ENCODE assay signal across 26 mouse cellular contexts in the genomic region with DNA sequence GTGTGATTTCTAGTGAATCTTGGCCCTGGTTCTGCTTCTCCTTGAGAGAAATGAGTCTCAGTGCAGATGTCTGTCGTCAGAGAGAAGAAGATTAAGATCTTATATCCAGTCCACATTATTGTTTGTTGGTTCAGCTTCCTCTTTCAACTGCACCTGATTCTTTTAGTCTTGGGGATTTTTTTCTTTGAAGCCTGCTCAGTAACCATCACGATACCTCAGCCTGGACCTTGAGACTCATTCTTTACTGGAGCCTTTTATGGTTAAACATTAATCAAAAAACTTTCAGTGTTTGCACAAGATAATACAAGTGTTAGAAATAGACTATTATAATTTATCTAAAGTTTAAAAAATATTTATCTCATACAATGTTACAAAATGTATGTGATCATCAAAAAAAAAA. TPM values are rescaled to one million over a fixed set of nuclear protein-coding genes. Genes with fewer than 3 reads are reported as not detected.
DNase-seq lines count a peak whose midpoint lies in the region; ATAC-seq and TF ChIP-seq lines count a peak whose summit lies in the region.
"Had no signal": no experiment of that assay in that cellular context is flagged by ENCODE, and none has a peak within 500 bp of the region (broad histone marks: within the 10 kb centered on the region; RNA-seq: fewer than 3 reads in every experiment).

Gene Tinag, minus strand, starts transcription at position 210 of the 400 bp plus-strand sequence.

- H3K4me1 ChIP-seq in liver, adult 2 months (ENCODE audit: control insufficient read depth, insufficient read depth, low read length): peaks cover 4% of the 10 kb centered on the region; the same call in 1 of the 2 replicates
- H3K4me1 ChIP-seq in intestine, postnatal 0 days (replicated peaks; ENCODE audit: control insufficient read depth, insufficient read depth, low read length): peaks cover 5% of the 10 kb centered on the region; the same call in 1 of the 2 replicates
- peaks cover 4% of the 10 kb centered on the region; the same call in 1 of the 2 replicates for H3K4me1 ChIP-seq in small intestine, adult 2 months (ENCODE audit: control insufficient read depth, insufficient read depth, insufficient read length, low read length)
- H3K4me1 ChIP-seq: embryonic facial prominence, embryonic 12.5 days; hindbrain, embryonic 15.5 days; neural tube, embryonic 15.5 days had no signal

- no peak within 1 kb of the TSS for H3K9ac ChIP-seq in liver, adult 2 months (ENCODE audit: low read depth, low read length)
- no peak within 1 kb of the TSS for H3K9ac ChIP-seq in intestine, postnatal 0 days (ENCODE audit: low read depth, low read length)
- H3K9ac ChIP-seq: embryonic facial prominence, embryonic 12.5 days; hindbrain, embryonic 15.5 days; neural tube, embryonic 15.5 days had no signal

- POLR2A ChIA-PET in Patski (lab: Charles Lee): no interaction called here

- peak; percentile 53 for ATAC-seq in Patski
- peak; percentile 86 for ATAC-seq in intestine, postnatal 0 days
- ATAC-seq: forebrain, embryonic 14.5 days; midbrain, embryonic 16.5 days had no signal

- WGBS in liver, adult 2 months: 14% methylated on average over 2 of the region's 2 CpGs
- WGBS in intestine, postnatal 0 days: 31% methylated on average over 2 of the region's 2 CpGs
- WGBS in small intestine, adult 2 months: 13% methylated on average over 2 of the region's 2 CpGs

- no peaks in the 10 kb centered on the region for H3K79me2 ChIP-seq in liver, adult 2 months (ENCODE audit: control insufficient read depth, insufficient read depth, low read length)

- no peaks in the 10 kb centered on the region for H3K36me3 ChIP-seq in liver, adult 2 months (ENCODE audit: control insufficient read depth, insufficient read depth, low read length)
- H3K36me3 ChIP-seq in intestine, postnatal 0 days (ENCODE audit: control insufficient read depth, insufficient read depth): no peaks in the 10 kb centered on the region
- H3K36me3 ChIP-seq in small intestine, adult 2 months (ENCODE audit: control insufficient read depth, insufficient read depth, low read length): no peaks in the 10 kb centered on the region
- H3K36me3 ChIP-seq: embryonic facial prominence, embryonic 12.5 days; hindbrain, embryonic 15.5 days; neural tube, embryonic 15.5 days had no signal

- no peak for TF ChIP-seq CTCF in liver, adult 2 months (IDR thresholded peaks at IDR 0.05; ENCODE audit: low read depth, low read length)
- no peak for TF ChIP-seq CTCF in Patski (IDR thresholded peaks at IDR 0.05)
- TF ChIP-seq CTCF in intestine, postnatal 0 days (IDR thresholded peaks at IDR 0.05; ENCODE audit: low read depth): no peak
- TF ChIP-seq CTCF in small intestine, adult 2 months (IDR thresholded peaks at IDR 0.05; ENCODE audit: extremely low read depth, insufficient read length, insufficient replicate concordance, low read depth, low read length): no peak

- no peak within 1 kb of the TSS for H3K4me3 ChIP-seq in liver, adult 2 months (ENCODE audit: insufficient read depth, low read depth, low read length)
- peak within 1 kb of the TSS; percentile 33 for H3K4me3 ChIP-seq in intestine, postnatal 0 days (ENCODE audit: low read depth, low read length)
- H3K4me3 ChIP-seq in small intestine, adult 2 months (ENCODE audit: low read depth, low read length): peak within 1 kb of the TSS; percentile 42
- H3K4me3 ChIP-seq: embryonic facial prominence, embryonic 12.5 days; erythroblast, embryonic 14.5 days; heart, adult 2 months; hindbrain, embryonic 15.5 days; neural tube, embryonic 15.5 days had no signal

- no peaks in the 10 kb centered on the region for H3K9me3 ChIP-seq in intestine, postnatal 0 days (ENCODE audit: control insufficient read depth)
- H3K9me3 ChIP-seq: embryonic facial prominence, embryonic 12.5 days; hindbrain, embryonic 15.5 days; neural tube, embryonic 15.5 days had no signal

- no peak within 1 kb of the TSS for H3K27ac ChIP-seq in liver, adult 2 months (replicated peaks; ENCODE audit: insufficient read depth, low read depth, low read length)
- peak within 1 kb of the TSS; percentile 87 for H3K27ac ChIP-seq in intestine, postnatal 0 days (ENCODE audit: low read depth, low read length)
- H3K27ac ChIP-seq in small intestine, adult 2 months (ENCODE audit: insufficient read depth, low read depth, low read length): peak within 1 kb of the TSS; percentile 98
- H3K27ac ChIP-seq: embryonic facial prominence, embryonic 12.5 days; heart, adult 2 months; hindbrain, embryonic 15.5 days; neural tube, embryonic 15.5 days had no signal

- no peaks in the 10 kb centered on the region for H3K27me3 ChIP-seq in liver, adult 2 months (ENCODE audit: control insufficient read depth, insufficient read depth, low read length)
- H3K27me3 ChIP-seq in Patski: no peaks in the 10 kb centered on the region
- H3K27me3 ChIP-seq in intestine, postnatal 0 days (replicated peaks; ENCODE audit: control insufficient read depth, insufficient read depth, low read length): no peaks in the 10 kb centered on the region
- no peaks in the 10 kb centered on the region for H3K27me3 ChIP-seq in small intestine, adult 2 months (ENCODE audit: control insufficient read depth, insufficient read depth, low read length)
- H3K27me3 ChIP-seq: embryonic facial prominence, embryonic 12.5 days; hindbrain, embryonic 15.5 days; neural tube, embryonic 15.5 days had no signal

- in situ Hi-C loops in Patski (cut with MboI; ENCODE audit: low pct_unique_long_range_greater_than_20kb): no loop called here

- peak within 1 kb of the TSS; percentile 59 for H3K4me2 ChIP-seq in intestine, postnatal 0 days (replicated peaks; ENCODE audit: low read depth)
- H3K4me2 ChIP-seq: embryonic facial prominence, embryonic 12.5 days; hindbrain, embryonic 15.5 days; neural tube, embryonic 15.5 days had no signal

- peak; percentile 35 for DNase-seq in liver, adult 2 months (ENCODE audit: extremely low read depth, low read depth, low spot score)
- DNase-seq in liver (no peak), Patski (ENCODE audit: low read depth, low spot score) (peak; percentile 15)
- DNase-seq in left cerebral cortex, adult 8-10 months (ENCODE audit: low spot score in 2 of 2): no peak
- no peak for DNase-seq in urinary bladder, postnatal 14 days (ENCODE audit: low spot score)
- DNase-seq in ovary, postnatal 14 days (ENCODE audit: low spot score): no peak
- DNase-seq: adrenal gland, adult 8-10 months; cerebellum, adult 9-10 months; gastrocnemius, postnatal 25 days; heart, adult 2 months; heart, postnatal 36 days; right cerebral cortex, postnatal 14 days; thymus, postnatal 14 days had no signal

- no peak for TF ChIP-seq POLR2A in liver, adult 2 months (IDR thresholded peaks at IDR 0.05; ENCODE audit: extremely low read depth, insufficient read depth, low read length)
- TF ChIP-seq POLR2A in small intestine, adult 2 months (IDR thresholded peaks at IDR 0.05; ENCODE audit: low read depth, low read length): no peak

- CTCF ChIA-PET in Patski (lab: Charles Lee): no interaction called here

RNA-seq across cellular contexts. Expression of gene Tinag, which starts in this region (rescaled TPM):
- 0.13 TPM in 1 of 2 replicates, not detected in the other for total RNA-seq in liver, adult 2 months (2014; rRNA removed)
- not detected in 2 replicates for polyA plus RNA-seq in liver, adult 2 months (2012; rRNA removed)
- 5.0 TPM for polyA plus RNA-seq in Patski (2021)
- 8.3 and 9.6 TPM in 2 replicates for polyA plus RNA-seq in intestine, postnatal 0 days (2015; fragmentation: Nextera tagmentation; extraction: Ambion mirVana)
- 0.70 and 2.5 TPM in 2 replicates for polyA plus RNA-seq in small intestine, adult 2 months (2012; rRNA removed)
- under 1 TPM in 1 of 4 experiments, not detected in 3; 0.39 TPM for total RNA-seq in left cerebral cortex, adult 8-10 months (2022)
- total RNA-seq: heart, adult 2 months; heart, postnatal 36 days; megakaryocyte-erythroid progenitor cell, adult 5-6 weeks had no signal
- polyA plus RNA-seq: C2C12; cortical plate, adult 2 months; erythroblast, embryonic 14.5 days; forebrain, embryonic 14.5 days; heart, adult 2 months; heart, embryonic 14.5 days; hindbrain, embryonic 15.5 days; midbrain, embryonic 16.5 days; neural tube, embryonic 15.5 days; spleen, adult 2 months had no signal

Comparison
In these comparisons a context has a peak if more than half of its experiments do, and no peak if none do; other contexts are left out.
1. Peak in DNase-seq in liver, adult 2 months; RNA of the gene not detected or under 1 TPM.